Mouse (Mus musculus): ENCODE measurements around the gene Cks2. TPM values are rescaled to one million over a fixed set of nuclear protein-coding genes. Genes with fewer than 3 reads are reported as not detected.

Cks2 gene
- 48.1 and 69.3 TPM in 2 replicates for polyA plus RNA-seq (2014; fragmentation: Nextera tagmentation; extraction: Ambion mirVana)

GRCm38 (mm10) chr13:51644829-51645789 is at the start of gene Cks2:
Cks2 (plus strand) TSS chr13:51645232.
- H3K9me3 ChIP-seq (ENCODE audit: control insufficient read depth, low read length), result no peaks in the 10 kb centered on the region
- H3K4me1 ChIP-seq (ENCODE audit: control insufficient read depth, insufficient read depth, low read length), result peaks cover 5% of the 10 kb centered on the region; the same call in 1 of the 2 replicates
- peak within 1 kb of the TSS; percentile 55 for H3K4me3 ChIP-seq (replicated peaks; ENCODE audit: low read depth, low read length)
- no peaks in the 10 kb centered on the region for H3K27me3 ChIP-seq (ENCODE audit: control insufficient read depth, insufficient read depth, low read length)
- under 1% methylated on average over 83 of the region's 83 CpGs for WGBS
- DNase-seq (peak; percentile 99), ATAC-seq (ENCODE audit: low FRiP score, low TSS enrichment) (peak; percentile 99)
- peak within 1 kb of the TSS; percentile 85 for H3K4me2 ChIP-seq (ENCODE audit: low read length)
- H3K9ac ChIP-seq (replicated peaks; ENCODE audit: low read length), result peak within 1 kb of the TSS; percentile 51
- H3K27ac ChIP-seq (replicated peaks; ENCODE audit: low read depth, low read length), result peak within 1 kb of the TSS; percentile 23
- H3K36me3 ChIP-seq (ENCODE audit: control insufficient read depth, insufficient read depth, low read length), result no peaks in the 10 kb centered on the region

DNA sequence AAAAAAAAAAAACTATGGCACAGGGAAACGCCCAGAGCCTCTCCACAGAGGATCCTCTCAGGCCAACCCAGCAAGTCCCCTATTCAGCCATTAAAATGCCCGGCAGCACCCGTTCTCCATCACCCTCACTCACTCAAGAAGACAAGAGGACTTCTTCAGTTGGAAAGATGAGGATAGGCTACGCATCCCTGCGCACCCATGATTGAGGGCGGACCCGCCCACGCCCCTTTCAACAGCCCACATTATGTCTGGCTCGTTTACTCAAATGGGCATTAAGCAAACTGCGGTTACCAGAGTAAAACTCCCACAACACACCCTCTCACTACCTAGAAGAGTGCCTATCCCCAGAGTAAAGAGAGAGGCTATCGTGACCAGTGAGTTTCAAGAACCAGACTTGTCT is 49.6 kb upstream of the Cks2 start:
- WGBS, result 36% methylated on average over 11 of the region's 11 CpGs
- Histone ChIP-seq H3K9ac (replicated peaks; ENCODE audit: low read length) (peak overlapping the region; percentile 44; the same call in 1 of the 2 replicates), H3K9me3 (ENCODE audit: control insufficient read depth, low read length) (no peaks in the 10 kb centered on the region; the same call in 1 of the 2 replicates), H3K4me1 (ENCODE audit: control insufficient read depth, insufficient read depth, low read length) (0 out of 2 replicates have a peak, but pooled peaks cover 8% of the 10 kb centered on the region), H3K4me2 (ENCODE audit: low read length) (peak overlapping the region; percentile 93), H3K27ac (replicated peaks; ENCODE audit: low read depth, low read length) (no peak overlapping the region), H3K36me3 (ENCODE audit: control insufficient read depth, insufficient read depth, low read length) (no peaks in the 10 kb centered on the region), H3K4me3 (replicated peaks; ENCODE audit: low read depth, low read length) (peak overlapping the region; percentile 45), H3K27me3 (ENCODE audit: control insufficient read depth, insufficient read depth, low read length) (no peaks in the 10 kb centered on the region)
- no peak for ATAC-seq (ENCODE audit: low FRiP score, low TSS enrichment)
- no peak for DNase-seq

DNA sequence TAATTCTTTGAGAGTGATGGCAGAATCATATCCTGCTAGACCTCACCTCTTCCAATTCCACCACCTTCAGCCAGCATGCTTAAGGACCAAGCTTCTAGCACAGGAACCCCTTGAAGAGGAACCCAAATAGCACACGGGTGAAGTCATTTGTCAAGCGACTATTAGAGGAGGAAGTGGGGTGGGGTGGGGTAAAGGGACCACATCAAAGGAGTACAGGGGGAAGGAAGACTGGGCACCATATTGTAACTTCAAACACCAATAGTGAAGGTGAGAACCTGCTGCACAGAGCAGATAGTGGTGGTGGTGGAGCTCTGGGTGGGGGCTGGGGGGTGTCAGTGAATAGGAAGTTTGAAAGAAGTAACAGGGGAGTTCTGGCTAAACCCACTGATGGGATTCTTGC is 47.0 kb upstream of the Cks2 start:
- H3K4me3 ChIP-seq (replicated peaks; ENCODE audit: low read depth, low read length), result no peak overlapping the region
- ATAC-seq (ENCODE audit: low FRiP score, low TSS enrichment), result no peak
- H3K27ac ChIP-seq (replicated peaks; ENCODE audit: low read depth, low read length), result no peak overlapping the region
- no peaks in the 10 kb centered on the region for H3K27me3 ChIP-seq (ENCODE audit: control insufficient read depth, insufficient read depth, low read length)
- H3K9me3 ChIP-seq (ENCODE audit: control insufficient read depth, low read length), result no peaks in the 10 kb centered on the region
- DNase-seq, result no peak
- no peak overlapping the region for H3K9ac ChIP-seq (replicated peaks; ENCODE audit: low read length)
- WGBS, result 76% methylated on average over 2 of the region's 2 CpGs
- H3K36me3 ChIP-seq (ENCODE audit: control insufficient read depth, insufficient read depth, low read length), result no peaks in the 10 kb centered on the region
- H3K4me2 ChIP-seq (ENCODE audit: low read length), result no peak overlapping the region
- H3K4me1 ChIP-seq (ENCODE audit: control insufficient read depth, insufficient read depth, low read length), result 0 out of 2 replicates have a peak, but pooled peaks cover 11% of the 10 kb centered on the region

GRCm38 (mm10) chr13:51600169-51600568 is 44.9 kb upstream of the Cks2 start:
- Histone ChIP-seq H3K4me3 (replicated peaks; ENCODE audit: low read depth, low read length) (no peak overlapping the region), H3K27me3 (ENCODE audit: control insufficient read depth, insufficient read depth, low read length) (no peaks in the 10 kb centered on the region), H3K9ac (replicated peaks; ENCODE audit: low read length) (no peak overlapping the region), H3K9me3 (ENCODE audit: control insufficient read depth, low read length) (no peaks in the 10 kb centered on the region), H3K4me2 (ENCODE audit: low read length) (no peak overlapping the region), H3K4me1 (ENCODE audit: control insufficient read depth, insufficient read depth, low read length) (peaks cover 13% of the 10 kb centered on the region; the same call in 1 of the 2 replicates), H3K36me3 (ENCODE audit: control insufficient read depth, insufficient read depth, low read length) (no peaks in the 10 kb centered on the region), H3K27ac (replicated peaks; ENCODE audit: low read depth, low read length) (no peak overlapping the region)
- ATAC-seq (ENCODE audit: low FRiP score, low TSS enrichment) (no peak), DNase-seq (no peak)
- 91% methylated on average over 8 of the region's 8 CpGs for WGBS

- no peak overlapping the region for H3K27ac ChIP-seq (replicated peaks; ENCODE audit: low read depth, low read length)
- peak; percentile 28; the same call in 1 of the 2 replicates for ATAC-seq (ENCODE audit: low FRiP score, low TSS enrichment)
Measured at GRCm38 (mm10) chr13:51602764-51603163, 42.3 kb upstream of the Cks2 start.

GRCm38 (mm10) chr13:51603221-51603893 is 41.7 kb upstream of the Cks2 start:
- H3K4me3 ChIP-seq (replicated peaks; ENCODE audit: low read depth, low read length), result peak overlapping the region; percentile 13; the same call in 1 of the 2 replicates
- peak overlapping the region; percentile 23; the same call in 1 of the 2 replicates for H3K9ac ChIP-seq (replicated peaks; ENCODE audit: low read length)
- H3K36me3 ChIP-seq (ENCODE audit: control insufficient read depth, insufficient read depth, low read length), result no peaks in the 10 kb centered on the region
- no peaks in the 10 kb centered on the region for H3K27me3 ChIP-seq (ENCODE audit: control insufficient read depth, insufficient read depth, low read length)
- H3K4me2 ChIP-seq (ENCODE audit: low read length), result peak overlapping the region; percentile 55
- peak; percentile 84 for DNase-seq
- peak; percentile 85 for ATAC-seq (ENCODE audit: low FRiP score, low TSS enrichment)
- no peaks in the 10 kb centered on the region for H3K9me3 ChIP-seq (ENCODE audit: control insufficient read depth, low read length)
- peaks cover 13% of the 10 kb centered on the region; the same call in 1 of the 2 replicates for H3K4me1 ChIP-seq (ENCODE audit: control insufficient read depth, insufficient read depth, low read length)
- peak overlapping the region; percentile 46 for H3K27ac ChIP-seq (replicated peaks; ENCODE audit: low read depth, low read length)
- 14% methylated on average over 16 of the region's 16 CpGs for WGBS

More at GRCm38 (mm10) chr13:51602764-51603163, 42.3 kb upstream of the Cks2 start:
- no peak overlapping the region for H3K4me3 ChIP-seq (replicated peaks; ENCODE audit: low read depth, low read length)
- H3K27me3 ChIP-seq (ENCODE audit: control insufficient read depth, insufficient read depth, low read length), result no peaks in the 10 kb centered on the region
- 62% methylated on average over 8 of the region's 8 CpGs for WGBS
- H3K9ac ChIP-seq (replicated peaks; ENCODE audit: low read length), result no peak overlapping the region
- no peak for DNase-seq
- peaks cover 13% of the 10 kb centered on the region; the same call in 1 of the 2 replicates for H3K4me1 ChIP-seq (ENCODE audit: control insufficient read depth, insufficient read depth, low read length)
- no peaks in the 10 kb centered on the region for H3K9me3 ChIP-seq (ENCODE audit: control insufficient read depth, low read length)
- peak overlapping the region; percentile 55 for H3K4me2 ChIP-seq (ENCODE audit: low read length)
- H3K36me3 ChIP-seq (ENCODE audit: control insufficient read depth, insufficient read depth, low read length), result no peaks in the 10 kb centered on the region

GRCm38 (mm10) chr13:51603894-51604244 is 41.2 kb upstream of the Cks2 start:
- WGBS, result 40% methylated on average over 4 of the region's 4 CpGs
- Histone ChIP-seq H3K4me2 (ENCODE audit: low read length) (peak overlapping the region; percentile 55), H3K9ac (replicated peaks; ENCODE audit: low read length) (no peak overlapping the region), H3K9me3 (ENCODE audit: control insufficient read depth, low read length) (no peaks in the 10 kb centered on the region), H3K27ac (replicated peaks; ENCODE audit: low read depth, low read length) (peak overlapping the region; percentile 46; the same call in 1 of the 2 replicates), H3K36me3 (ENCODE audit: control insufficient read depth, insufficient read depth, low read length) (no peaks in the 10 kb centered on the region), H3K4me3 (replicated peaks; ENCODE audit: low read depth, low read length) (peak overlapping the region; percentile 13; the same call in 1 of the 2 replicates), H3K27me3 (ENCODE audit: control insufficient read depth, insufficient read depth, low read length) (no peaks in the 10 kb centered on the region), H3K4me1 (ENCODE audit: control insufficient read depth, insufficient read depth, low read length) (peaks cover 13% of the 10 kb centered on the region; the same call in 1 of the 2 replicates)
- peak; percentile 49 for DNase-seq
- ATAC-seq (ENCODE audit: low FRiP score, low TSS enrichment), result peak; percentile 66

GRCm38 (mm10) chr13:51609231-51609630 is 35.8 kb upstream of the Cks2 start:
- peaks cover 7% of the 10 kb centered on the region; the same call in 1 of the 2 replicates for H3K4me1 ChIP-seq (ENCODE audit: control insufficient read depth, insufficient read depth, low read length)
- WGBS, result 98% methylated on average over 7 of the region's 7 CpGs
- no peaks in the 10 kb centered on the region for H3K9me3 ChIP-seq (ENCODE audit: control insufficient read depth, low read length)
- no peaks in the 10 kb centered on the region for H3K27me3 ChIP-seq (ENCODE audit: control insufficient read depth, insufficient read depth, low read length)
- no peak overlapping the region for H3K4me2 ChIP-seq (ENCODE audit: low read length)
- no peak overlapping the region for H3K9ac ChIP-seq (replicated peaks; ENCODE audit: low read length)
- no peak overlapping the region for H3K27ac ChIP-seq (replicated peaks; ENCODE audit: low read depth, low read length)
- H3K36me3 ChIP-seq (ENCODE audit: control insufficient read depth, insufficient read depth, low read length), result no peaks in the 10 kb centered on the region
- ATAC-seq (ENCODE audit: low FRiP score, low TSS enrichment) (no peak), DNase-seq (no peak)
- H3K4me3 ChIP-seq (replicated peaks; ENCODE audit: low read depth, low read length), result no peak overlapping the region
